Mouse (Mus musculus): Measurements from ENCODE around the gene Mtmr12. TPM values are rescaled to one million over a fixed set of nuclear protein-coding genes. Genes with fewer than 3 reads are reported as not detected.

Gene Mtmr12
- total and polyA plus RNA-seq, 3 experiments, result 14.3 to 38.2 TPM; not detected in 1

DNA sequence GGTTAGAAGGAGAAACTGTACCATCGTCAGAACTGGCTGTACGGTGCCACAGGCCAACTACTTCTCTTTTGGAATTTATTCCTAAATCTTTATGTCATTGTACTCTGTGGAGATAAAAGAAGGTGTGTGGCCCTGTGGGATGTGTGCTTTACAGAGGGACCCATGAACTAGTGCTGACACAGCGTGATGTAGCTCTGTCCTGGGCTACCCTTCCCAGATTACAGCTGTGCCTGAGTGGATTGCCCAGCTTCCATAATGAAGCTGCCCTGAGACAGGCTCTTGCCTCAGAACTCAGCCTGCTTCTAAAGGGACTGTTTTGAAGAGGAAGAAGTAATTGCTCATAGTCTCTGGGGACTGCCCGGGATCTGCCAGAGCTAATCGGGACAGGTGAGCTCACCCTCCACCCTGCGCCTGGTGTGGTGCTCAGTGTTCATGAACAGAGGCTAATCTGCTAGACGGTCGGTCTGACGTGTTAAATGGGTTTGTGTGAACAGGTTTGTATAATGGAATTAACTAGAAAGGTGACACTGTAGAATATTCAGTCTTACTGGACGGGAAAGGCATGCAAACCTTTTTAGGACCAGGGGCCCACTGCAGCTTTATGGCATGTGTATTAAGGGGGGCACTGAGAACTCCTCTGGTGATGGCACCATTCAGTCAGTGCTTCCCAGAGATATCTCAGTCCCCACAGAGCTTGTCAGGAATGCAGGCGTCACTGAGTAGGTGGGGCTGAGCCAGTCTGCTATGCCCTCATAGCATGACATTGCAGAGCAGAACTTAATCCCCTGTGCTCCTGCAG lies 41.7 kb downstream of the Mtmr12 start:
- Histone ChIP-seq H3K79me2 (ENCODE audit: control insufficient read depth, insufficient read depth, low read length, poor library complexity) (no peaks in the 10 kb centered on the region), H3K4me1 (ENCODE audit: control insufficient read depth in 1 of 2, insufficient read depth in 2 of 2, low read length in 2 of 2) (peaks cover 19 to 35% of the 10 kb centered on the region in 2 experiments), H3K9ac (ENCODE audit: control insufficient read depth, low read depth, low read length, poor library complexity, severe bottlenecking) (no peak overlapping the region), H3K36me3 (ENCODE audit: control insufficient read depth in 1 of 2, insufficient read depth in 2 of 2, low read length in 2 of 2) (peaks cover 1 to 43% of the 10 kb centered on the region in 2 experiments; a peak in 2 of 4 replicates), H3K9me3 (replicated peaks; ENCODE audit: insufficient read depth, low read length) (no peaks in the 10 kb centered on the region), H3K27ac (ENCODE audit: control insufficient read depth, low read depth, low read length) (peak overlapping the region; percentile 45), H3K4me3 (ENCODE audit: control insufficient read depth in 1 of 2, insufficient read depth in 1 of 2, low read depth in 2 of 2, low read length in 2 of 2) (no peak overlapping the region), H3K27me3 (ENCODE audit: control insufficient read depth in 1 of 2, insufficient read depth in 2 of 2, low read length in 2 of 2) (no peaks in the 10 kb centered on the region)
- DNase-seq (ENCODE audit: low read depth, low spot score), result no peak
- TF ChIP-seq CTCF (IDR thresholded peaks at IDR 0.05 in 2 of 3, conservative IDR thresholded peaks at IDR 0.05 in 1 of 3; ENCODE audit: control insufficient read depth in 1 of 3, insufficient read depth in 1 of 3, low read depth in 2 of 3, low read length in 3 of 3, poor library complexity in 1 of 3, severe bottlenecking in 1 of 3) (no peak), MEF2A (IDR thresholded peaks at IDR 0.05; ENCODE audit: extremely low read depth, insufficient replicate concordance, low read depth, low read length, poor library complexity, severe bottlenecking) (no peak), SMC3 (IDR thresholded peaks at IDR 0.05; ENCODE audit: low read depth, low read length) (no peak), GATA1 (IDR thresholded peaks at IDR 0.05; ENCODE audit: low read depth, low read length) (no peak), CHD1 (IDR thresholded peaks at IDR 0.05; ENCODE audit: low read depth, low read length) (no peak), ZC3H11A (IDR thresholded peaks at IDR 0.05; ENCODE audit: low read depth, low read length) (no peak), ELF1 (IDR thresholded peaks at IDR 0.05; ENCODE audit: low read depth, low read length) (no peak), RAD21 (IDR thresholded peaks at IDR 0.05; ENCODE audit: low read depth, low read length) (no peak), ZNF384 (IDR thresholded peaks at IDR 0.05; ENCODE audit: low read depth, low read length) (no peak), JUND (IDR thresholded peaks at IDR 0.05; ENCODE audit: low read depth, low read length) (no peak), TAL1 (IDR thresholded peaks at IDR 0.05; ENCODE audit: low read length) (no peak), ZKSCAN1 (IDR thresholded peaks at IDR 0.05; ENCODE audit: low read depth, low read length) (no peak), MAFK (IDR thresholded peaks at IDR 0.05; ENCODE audit: borderline replicate concordance, low read depth, low read length) (no peak), MXI1 (IDR thresholded peaks at IDR 0.05; ENCODE audit: low read depth, low read length) (no peak), E2F4 (IDR thresholded peaks at IDR 0.05; ENCODE audit: borderline replicate concordance, low read depth, low read length) (no peak), USF2 (IDR thresholded peaks at IDR 0.05; ENCODE audit: borderline replicate concordance in 1 of 2, insufficient read depth in 1 of 2, low read depth in 1 of 2, low read length in 2 of 2) (no peak), TBP (IDR thresholded peaks at IDR 0.05; ENCODE audit: low read depth, low read length) (no peak), POLR2AphosphoS5 (IDR thresholded peaks at IDR 0.05; ENCODE audit: borderline replicate concordance, low read depth, low read length) (no peak)

DNA sequence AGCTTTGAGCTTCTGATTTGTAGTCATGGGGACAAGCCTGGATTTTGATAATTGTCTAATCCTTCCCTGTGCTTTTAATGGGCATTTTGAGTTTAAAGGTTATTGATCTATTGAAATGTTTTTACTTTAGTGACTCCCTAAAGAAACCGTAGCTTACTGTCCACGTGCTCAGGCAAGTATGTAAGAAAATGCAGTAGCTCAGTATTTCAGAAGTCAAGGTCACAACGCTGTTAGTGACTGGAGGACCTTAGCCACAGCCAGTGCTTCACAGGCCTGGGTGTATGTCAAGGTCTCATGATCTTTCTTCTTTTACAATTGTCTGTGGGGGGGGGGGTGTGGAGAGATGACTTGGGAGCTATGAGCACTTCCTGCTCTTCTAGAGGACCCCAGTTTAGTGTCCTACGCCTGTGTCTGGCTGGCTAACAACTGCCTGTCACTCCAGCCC lies 42.4 kb downstream of the Mtmr12 start:
- no peak for DNase-seq (ENCODE audit: low read depth, low spot score)
- H3K36me3 ChIP-seq (ENCODE audit: control insufficient read depth in 1 of 2, insufficient read depth in 2 of 2, low read length in 2 of 2), result peaks cover 2 to 38% of the 10 kb centered on the region in 2 experiments; a peak in 3 of 4 replicates
- H3K9me3 ChIP-seq (replicated peaks; ENCODE audit: insufficient read depth, low read length), result no peaks in the 10 kb centered on the region
- H3K27me3 ChIP-seq (ENCODE audit: control insufficient read depth in 1 of 2, insufficient read depth in 2 of 2, low read length in 2 of 2), result no peaks in the 10 kb centered on the region
- TF ChIP-seq HCFC1 (IDR thresholded peaks at IDR 0.05; ENCODE audit: low read depth, low read length), result no peak
- no peak for TF ChIP-seq BHLHE40 (IDR thresholded peaks at IDR 0.05; ENCODE audit: borderline replicate concordance, low read depth, low read length)
- no peak for TF ChIP-seq RCOR1 (IDR thresholded peaks at IDR 0.05; ENCODE audit: low read depth, low read length)
- TF ChIP-seq USF2 (IDR thresholded peaks at IDR 0.05; ENCODE audit: borderline replicate concordance in 1 of 2, insufficient read depth in 1 of 2, low read depth in 1 of 2, low read length in 2 of 2), result no peak
- TF ChIP-seq MAFK (IDR thresholded peaks at IDR 0.05; ENCODE audit: borderline replicate concordance, low read depth, low read length), result no peak
- TF ChIP-seq POLR2AphosphoS5 (IDR thresholded peaks at IDR 0.05; ENCODE audit: borderline replicate concordance, low read depth, low read length), result no peak
- TF ChIP-seq SMC3 (IDR thresholded peaks at IDR 0.05; ENCODE audit: low read depth, low read length), result no peak
- TF ChIP-seq NELFE (IDR thresholded peaks at IDR 0.05; ENCODE audit: low read depth, low read length), result no peak
- no peak overlapping the region for H3K4me3 ChIP-seq (ENCODE audit: control insufficient read depth in 1 of 2, insufficient read depth in 1 of 2, low read depth in 2 of 2, low read length in 2 of 2)
- H3K4me1 ChIP-seq (ENCODE audit: control insufficient read depth in 1 of 2, insufficient read depth in 2 of 2, low read length in 2 of 2), result peaks cover 19 to 32% of the 10 kb centered on the region in 2 experiments
- H3K9ac ChIP-seq (ENCODE audit: control insufficient read depth, low read depth, low read length, poor library complexity, severe bottlenecking), result no peak overlapping the region
- H3K79me2 ChIP-seq (ENCODE audit: control insufficient read depth, insufficient read depth, low read length, poor library complexity), result no peaks in the 10 kb centered on the region
- peak overlapping the region; percentile 2; the same call in 1 of the 2 replicates for H3K27ac ChIP-seq (ENCODE audit: control insufficient read depth, low read depth, low read length)

Measured in MEL (cell line).